Mouse (Mus musculus) CH12.LX (cell line): ENCODE results near the gene Sult1d1. TPM values are rescaled to one million over a fixed set of nuclear protein-coding genes. Genes with fewer than 3 reads are reported as not detected.

ENCODE experiments used
- DNase-seq: peaks from one replicate; pipeline ENCODE4 v3.0.0-alpha.2; 2013; ENCODE audit errors: extremely low read depth
- H3K27ac ChIP-seq: 2 replicates; pipeline ENCODE4 v1.5.1; 2012; ENCODE audit warnings: low read depth, mild to moderate bottlenecking, control low read depth, moderate library complexity; ENCODE audit not compliant: insufficient read depth
- H3K27me3 ChIP-seq: replicated peaks from 2 replicates; pipeline ENCODE3; 2012; ENCODE audit warnings: inconsistent platforms
- H3K36me3 ChIP-seq, 2 experiments: replicated peaks in 1 of 2; 2 replicates each; pipeline versions ENCODE3 to v1.6.1; 2012; ENCODE audit warnings: inconsistent platforms in 1 of 2, low read length in 1 of 2, mild to moderate bottlenecking in 1 of 2, mixed read lengths in 1 of 2, moderate library complexity in 1 of 2; ENCODE audit not compliant: control insufficient read depth in 1 of 2, insufficient read depth in 1 of 2
- H3K4me1 ChIP-seq, 2 experiments: 2 replicates each; pipeline ENCODE4 v1.6.1; 2012; ENCODE audit warnings: inconsistent platforms in 1 of 2, moderate library complexity in 1 of 2; ENCODE audit not compliant: insufficient read depth in 2 of 2, control insufficient read depth in 1 of 2
- H3K4me2 ChIP-seq: 2 replicates; pipeline ENCODE4 v1.6.1; 2012; ENCODE audit warnings: low read depth, mild to moderate bottlenecking, control low read depth; ENCODE audit not compliant: poor library complexity, insufficient read depth, severe bottlenecking
- H3K4me3 ChIP-seq, 3 experiments: fragments of 150-350 bp in 1 of 3; sonication (generic) in 1 of 3; replicated peaks in 1 of 3; 2 replicates each; pipeline versions ENCODE3 to v1.5.1; 2011 to 2012; ENCODE audit warnings: low read depth in 2 of 3, low read length in 2 of 3, mild to moderate bottlenecking in 2 of 3, moderate library complexity in 2 of 3, control low read depth in 1 of 3, improper control_type of control experiment in 1 of 3, inconsistent platforms in 1 of 3, mixed read lengths in 1 of 3; ENCODE audit not compliant: poor library complexity in 1 of 3
- H3K79me2 ChIP-seq: replicated peaks from 2 replicates; pipeline ENCODE4 v1.6.1; 2012; ENCODE audit warnings: mild to moderate bottlenecking, moderate library complexity; ENCODE audit not compliant: control insufficient read depth, poor library complexity, insufficient read depth, severe bottlenecking; ENCODE audit errors: extremely low read depth
- H3K9ac ChIP-seq: 2 replicates; pipeline ENCODE4 v1.6.1; 2012; ENCODE audit warnings: low read depth, mild to moderate bottlenecking, control low read depth, moderate library complexity; ENCODE audit not compliant: insufficient read depth
- H3K9me3 ChIP-seq: replicated peaks from 2 replicates; pipeline ENCODE3; 2012; ENCODE audit warnings: low read length, inconsistent platforms, mixed read lengths
- BHLHE40 ChIP-seq: IDR thresholded peaks from 2 replicates; pipeline ENCODE4 v1.6.1; 2011; ENCODE audit warnings: mild to moderate bottlenecking, low read depth, low read length, improper control_type of control experiment
- CHD2 ChIP-seq: IDR thresholded peaks from 2 replicates; pipeline ENCODE4 v1.6.1; 2011; ENCODE audit warnings: low read length, improper control_type of control experiment
- E2F4 ChIP-seq: IDR thresholded peaks from 2 replicates; pipeline ENCODE4 v1.6.1; 2011; ENCODE audit warnings: low read depth, low read length, improper control_type of control experiment; ENCODE audit not compliant: insufficient replicate concordance
- ELF1 ChIP-seq: IDR thresholded peaks from 2 replicates; pipeline ENCODE4 v1.6.1; 2014; ENCODE audit warnings: low read depth, mild to moderate bottlenecking, inconsistent platforms, low read length, improper control_type of control experiment
- GABPA ChIP-seq: IDR thresholded peaks from 2 replicates; pipeline ENCODE4 v1.6.1; 2012; ENCODE audit warnings: low read depth, low read length, improper control_type of control experiment, inconsistent platforms; ENCODE audit not compliant: insufficient replicate concordance
- HCFC1 ChIP-seq: IDR thresholded peaks from 2 replicates; pipeline ENCODE4 v1.6.1; 2012; ENCODE audit warnings: low read depth, mild to moderate bottlenecking, inconsistent platforms, low read length, improper control_type of control experiment
- IRF4 ChIP-seq: IDR thresholded peaks from 2 replicates; pipeline ENCODE4 v1.6.1; 2014; ENCODE audit warnings: low read depth, mild to moderate bottlenecking, inconsistent platforms, low read length, improper control_type of control experiment
- JUND ChIP-seq: conservative IDR thresholded peaks from 2 replicates; pipeline ENCODE4 v1.6.1; 2011; ENCODE audit warnings: low read depth, low read length, improper control_type of control experiment
- MAX ChIP-seq: IDR thresholded peaks from 2 replicates; pipeline ENCODE4 v1.6.1; 2011; ENCODE audit warnings: low read length, improper control_type of control experiment
- MEF2A ChIP-seq: IDR thresholded peaks from 2 replicates; pipeline ENCODE4 v1.6.1; 2014; ENCODE audit warnings: low read depth, mild to moderate bottlenecking, inconsistent platforms, low read length, improper control_type of control experiment, borderline replicate concordance
- MYC ChIP-seq: IDR thresholded peaks from 2 replicates; pipeline ENCODE4 v1.6.1; 2011; ENCODE audit warnings: low read depth, mild to moderate bottlenecking, improper control_type of control experiment, low read length
- NRF1 ChIP-seq: IDR thresholded peaks from 2 replicates; pipeline ENCODE4 v1.6.1; 2014; ENCODE audit warnings: low read depth, mild to moderate bottlenecking, inconsistent platforms, low read length, improper control_type of control experiment, moderate library complexity
- RAD21 ChIP-seq: IDR thresholded peaks from 2 replicates; pipeline ENCODE4 v1.6.1; 2011; ENCODE audit warnings: low read depth, mild to moderate bottlenecking, low read length, improper control_type of control experiment, moderate library complexity
- UBTF ChIP-seq: IDR thresholded peaks from 2 replicates; pipeline ENCODE4 v1.6.1; 2012; ENCODE audit warnings: low read depth, mild to moderate bottlenecking, inconsistent platforms, low read length, improper control_type of control experiment, moderate library complexity
- USF2 ChIP-seq: conservative IDR thresholded peaks from 2 replicates; pipeline ENCODE4 v1.6.1; 2011; ENCODE audit warnings: low read depth, low read length, improper control_type of control experiment
- dilution Hi-C: fragments of 300-500 bp; cut with MboI; formaldehyde crosslinking; loops from 2 replicates; pipeline ENCODE4 v1.14.3; 2020; ENCODE audit warnings: low sequenced_read_pairs; ENCODE audit not compliant: extremely low pct_unique_long_range_greater_than_20kb, extremely low pct_ligation_motif_present
- in situ Hi-C: fragments of 300-500 bp; cut with MboI; formaldehyde crosslinking; loops from 3 replicates; pipeline ENCODE4 v1.14.3; 2019; ENCODE audit warnings: low sequenced_read_pairs, low pct_ligation_motif_present, low pct_unique_long_range_greater_than_20kb, mixed read lengths
- polyA plus RNA-seq: library from polyadenylated mRNA; unstranded; fragments of >175 nt; gene quantifications from 2 replicates; pipeline ENCODE4 v1.2.1, GENCODE M21; 2012; ENCODE audit warnings: low read depth; ENCODE audit not compliant: insufficient read length
- total RNA-seq, 2 experiments: library from RNA; depleted of rRNA; stranded (reverse); fragments of 300-350 nt in 1 of 2; fragments of >200 nt in 1 of 2; gene quantifications; 2 replicates each; pipeline ENCODE4 v1.2.3; 2012 to 2014

The Sult1d1 gene
- total and polyA plus RNA-seq, 3 experiments, result not detected

DNA sequence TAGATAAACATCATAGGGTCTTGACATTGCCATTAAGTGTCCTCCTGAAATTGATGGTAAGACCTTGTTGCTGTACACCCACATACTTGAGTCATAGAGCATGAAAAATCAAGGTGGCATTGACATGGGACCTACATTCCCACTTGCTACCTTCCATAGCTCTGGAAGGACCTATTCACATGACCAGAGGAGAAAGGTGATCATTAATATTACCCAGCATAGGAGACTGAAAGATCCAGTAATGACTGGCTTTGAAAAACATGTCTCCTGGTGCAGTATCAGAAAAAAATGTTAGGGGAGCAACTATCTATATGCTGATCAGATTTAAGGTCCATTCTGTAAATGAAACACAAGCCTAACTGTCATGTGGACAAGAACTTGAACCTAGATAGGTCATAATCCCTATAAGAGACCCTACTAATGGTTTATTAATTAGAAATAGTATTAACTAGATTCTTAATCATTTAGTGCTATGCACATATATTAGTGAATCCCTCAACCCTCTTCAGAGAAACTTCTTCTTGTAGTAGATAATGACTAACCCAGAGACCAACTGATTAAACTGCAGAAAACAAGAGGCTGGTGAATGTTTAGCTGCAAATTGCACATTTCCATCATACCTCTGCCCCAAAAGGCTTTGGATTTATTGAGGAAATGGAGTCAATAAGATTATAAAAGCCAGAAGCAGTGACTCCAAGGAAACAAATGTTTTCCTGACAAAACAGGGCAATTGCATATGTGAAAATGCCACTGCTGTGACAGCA lies 45.7 kb upstream of the Sult1d1 start:
- Histone ChIP-seq H3K79me2 (no peaks in the 10 kb centered on the region), H3K27me3 (no peaks in the 10 kb centered on the region), H3K27ac (no peak overlapping the region), H3K9ac (no peak overlapping the region), H3K4me3 (no peak overlapping the region), H3K4me2 (no peak overlapping the region), H3K36me3 (no peaks in the 10 kb centered on the region), H3K9me3 (no peaks in the 10 kb centered on the region), H3K4me1 (no peaks in the 10 kb centered on the region)
- TF ChIP-seq RAD21, result no peak
- TF ChIP-seq MYC, result no peak
- TF ChIP-seq USF2, result no peak
- no peak for TF ChIP-seq IRF4
- TF ChIP-seq GABPA, result no peak
- TF ChIP-seq UBTF, result no peak
- TF ChIP-seq JUND, result no peak
- DNase-seq, result no peak
- dilution Hi-C loops, result no loop called here
- in situ Hi-C loops, result no loop called here

DNA sequence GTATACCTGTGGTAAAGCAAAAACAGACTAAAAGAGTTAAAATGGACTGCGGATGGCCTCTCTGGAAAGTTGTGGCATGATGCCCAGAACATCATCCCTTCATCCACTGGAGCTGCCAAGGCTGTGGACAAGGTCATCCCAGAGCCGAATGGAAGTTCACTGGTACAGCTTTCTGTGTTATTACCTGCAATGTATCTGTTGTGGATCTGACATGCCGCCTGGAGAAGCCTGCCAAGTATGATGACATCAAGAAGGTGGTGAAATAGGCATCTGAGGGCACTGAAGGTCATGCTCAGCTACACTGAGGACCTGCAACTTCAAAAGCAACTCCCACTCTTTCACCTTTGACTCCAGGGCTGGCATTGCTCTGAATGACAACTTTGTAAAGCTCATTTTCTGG lies 32.2 kb upstream of the Sult1d1 start:
- dilution Hi-C loops, result no loop called here
- DNase-seq, result no peak
- Histone ChIP-seq H3K9me3 (no peaks in the 10 kb centered on the region), H3K79me2 (no peaks in the 10 kb centered on the region), H3K4me2 (no peak overlapping the region), H3K27me3 (no peaks in the 10 kb centered on the region), H3K4me3 (no peak overlapping the region), H3K4me1 (no peaks in the 10 kb centered on the region), H3K9ac (no peak overlapping the region), H3K36me3 (no peaks in the 10 kb centered on the region), H3K27ac (no peak overlapping the region)
- in situ Hi-C loops, result no loop called here
- TF ChIP-seq CHD2 (no peak), MAX (no peak), GABPA (no peak), E2F4 (no peak), HCFC1 (no peak), MEF2A (no peak), NRF1 (no peak), BHLHE40 (no peak), ELF1 (no peak)
- TF ChIP-seq, all 38 proteins: peak for 0
